Mouse (Mus musculus) 3T3-L1 (cell line): ENCODE measurements around the gene 1700028J19Rik.
"Not testable (repeated sequence)": the region's sequence is repeated elsewhere in the genome, so short reads cannot be mapped to it uniquely, and the experiment has no call there.

Experiments
- DNase-seq: peaks from one replicate; pipeline ENCODE4 v3.0.0-alpha.2; 2015; ENCODE audit warnings: low read depth, low spot score

The 1700028J19Rik gene

DNA sequence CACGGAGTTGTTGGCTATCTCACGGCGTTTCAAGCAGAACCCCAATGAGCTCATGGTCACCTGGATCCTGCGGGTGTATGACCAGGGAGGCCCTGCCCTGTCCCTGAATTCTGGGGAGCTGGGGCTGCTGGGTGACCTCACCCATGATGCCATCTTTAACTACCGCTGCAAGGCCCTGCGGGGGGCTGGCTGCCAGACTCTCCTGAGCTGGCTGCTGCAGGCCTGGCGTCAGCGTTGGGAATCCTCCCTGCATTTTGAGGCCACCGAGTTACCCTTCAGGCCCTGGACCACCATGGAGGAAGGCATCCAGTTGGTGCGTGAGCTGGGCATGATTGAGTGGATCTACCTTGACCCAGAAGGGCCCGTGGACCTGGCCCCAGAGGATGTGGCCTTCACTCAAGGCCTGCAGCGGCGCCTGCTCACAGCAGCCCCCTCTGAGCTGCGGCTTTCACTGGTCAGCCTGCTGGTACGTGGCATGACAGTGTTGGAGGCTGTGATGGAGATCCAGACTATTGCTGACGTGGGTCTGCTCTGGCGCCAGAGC lies 4.3 kb upstream of the 1700028J19Rik start:
- DNase-seq = not testable (repeated sequence)

DNA sequence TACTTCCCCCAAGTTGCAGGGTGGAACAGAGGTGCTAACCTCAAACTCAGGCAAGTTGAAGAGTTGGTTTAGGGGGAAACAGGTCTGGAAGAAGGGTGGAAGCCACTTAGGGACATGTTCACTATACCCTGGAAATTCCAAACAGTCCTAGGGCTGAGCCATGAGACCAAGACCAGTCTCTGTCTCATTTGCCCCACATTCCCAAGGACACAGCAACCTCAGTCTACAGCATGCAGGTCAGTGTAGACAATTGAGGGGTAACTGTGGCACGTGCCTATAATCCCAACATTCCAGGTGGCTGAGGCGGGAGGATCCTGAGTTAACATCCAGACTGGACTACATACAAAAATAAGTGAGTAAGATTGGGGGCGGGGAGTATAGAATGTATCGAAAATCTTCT lies 2.8 kb upstream of the 1700028J19Rik start:
- DNase-seq = no peak

DNA sequence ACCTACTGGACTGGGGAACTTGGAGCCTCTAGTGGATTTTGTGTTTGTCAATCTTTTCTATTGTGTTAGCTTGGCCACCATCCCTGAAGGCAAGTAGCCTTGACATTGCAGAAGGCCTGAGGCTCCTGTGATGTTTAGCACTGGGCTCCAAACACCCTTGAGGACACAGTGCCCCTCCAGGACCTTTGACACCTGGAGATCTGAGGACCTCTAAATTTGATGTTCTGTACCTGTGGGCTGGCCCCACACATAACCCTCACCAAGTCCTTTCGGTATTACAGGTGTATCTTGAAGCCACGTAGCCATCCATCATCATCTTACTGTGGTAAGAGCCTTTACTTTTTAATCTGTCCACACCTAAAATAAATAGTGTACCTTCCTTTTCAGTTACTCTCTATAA lies 1.5 kb upstream of the 1700028J19Rik start:
- DNase-seq = no peak

DNA sequence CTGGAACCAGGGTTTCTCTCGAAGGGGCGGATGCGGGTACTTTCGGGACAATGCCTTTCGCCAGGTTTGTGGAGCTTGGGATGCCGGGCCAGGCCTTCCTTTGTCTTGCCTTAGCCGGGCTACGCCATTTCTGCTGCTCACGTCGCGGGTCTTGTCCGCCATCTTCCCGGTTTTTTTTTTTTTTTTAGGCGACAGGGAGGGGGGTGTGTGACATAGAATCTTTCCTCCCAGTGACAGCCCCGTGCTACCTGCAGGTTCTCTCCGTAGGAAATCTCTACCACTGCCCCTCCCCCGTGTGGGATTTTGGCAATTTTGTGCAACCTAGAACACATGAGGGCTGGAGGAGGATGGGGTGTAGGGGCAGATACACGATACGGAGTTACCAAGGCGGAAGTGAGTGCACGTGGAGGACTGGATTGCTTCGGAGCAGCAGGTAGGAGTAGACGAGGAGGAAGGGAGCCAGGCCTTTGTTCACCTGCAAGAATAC lies 532 bp upstream of the 1700028J19Rik start:
- DNase-seq = peak; percentile 51

DNA sequence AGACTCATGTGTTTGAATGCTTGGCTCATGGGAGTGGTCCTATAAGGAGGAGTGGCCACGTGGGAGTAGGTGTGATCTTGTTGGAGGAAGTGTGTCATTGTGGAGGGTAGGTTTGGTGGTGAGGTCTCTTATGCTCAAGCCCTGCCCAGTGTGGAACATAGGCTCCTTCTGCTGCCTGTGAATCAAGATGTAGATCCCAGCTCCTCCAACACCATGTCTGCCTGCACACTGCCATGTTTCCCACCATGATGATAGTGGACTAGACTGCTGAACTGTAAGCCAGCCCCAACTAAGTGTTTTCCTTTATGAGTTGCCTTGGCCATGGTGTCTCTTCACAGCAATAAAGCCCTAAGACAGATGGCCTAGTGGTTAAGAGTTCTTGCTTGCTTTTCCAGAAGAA lies 2.4 kb downstream of the 1700028J19Rik start:
- DNase-seq = no peak

DNA sequence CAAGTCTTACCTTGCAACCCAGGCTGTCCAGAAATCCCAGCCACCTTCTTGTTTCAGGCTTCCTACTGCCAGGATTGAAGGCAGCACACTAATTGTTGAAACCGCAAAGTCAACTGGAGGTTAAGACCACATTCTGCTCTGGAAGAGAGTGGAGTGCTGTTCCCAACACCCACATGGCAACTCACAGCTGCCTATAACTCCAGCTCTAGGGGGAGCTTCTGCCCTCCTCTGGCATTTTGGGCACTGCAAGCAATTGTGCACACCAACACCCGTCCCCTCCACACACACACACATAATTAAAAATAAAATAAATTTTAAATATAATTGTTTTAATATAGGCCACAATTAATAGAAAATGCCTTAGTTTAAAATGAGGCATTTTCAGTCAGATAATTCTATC lies 5.3 kb downstream of the 1700028J19Rik start:
- no peak for DNase-seq

DNA sequence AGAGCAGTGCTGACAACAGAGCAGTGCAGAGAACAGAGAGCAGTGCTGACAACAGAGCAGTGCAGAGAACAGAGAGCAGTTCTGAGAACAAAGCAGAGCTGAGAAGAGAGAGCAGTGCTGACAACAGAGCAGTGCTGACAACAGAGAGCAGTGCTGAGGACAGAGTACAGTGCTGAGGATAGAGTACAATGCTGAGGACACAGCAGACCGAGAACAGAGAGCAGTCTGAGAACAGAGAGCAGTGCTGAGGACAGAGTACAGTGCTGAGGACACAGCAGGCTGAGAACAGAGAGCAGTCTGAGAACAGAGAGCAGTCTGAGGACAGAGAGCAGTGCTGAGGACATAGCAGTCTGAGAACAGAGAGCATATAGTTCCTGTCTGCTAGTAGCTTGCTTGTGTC lies 5.8 kb downstream of the 1700028J19Rik start:
- no peak for DNase-seq

DNA sequence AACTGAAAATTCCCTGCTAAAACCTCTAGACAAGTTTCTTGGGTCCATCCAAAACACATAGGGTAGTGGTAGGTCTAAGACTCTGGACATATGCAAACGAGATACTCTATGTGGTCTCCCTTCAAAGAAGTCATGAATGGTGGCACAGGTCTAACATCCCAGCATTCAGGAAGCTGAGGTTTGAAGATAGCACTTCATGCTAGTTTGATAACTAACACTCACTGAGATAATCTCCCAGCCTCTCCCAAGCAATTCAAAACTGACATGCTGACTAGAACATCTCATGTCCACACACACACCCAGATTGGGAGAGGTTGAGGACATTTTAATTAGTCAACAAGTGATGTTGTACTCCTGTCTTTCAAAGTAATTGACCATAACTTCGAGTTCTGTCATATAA lies 6.6 kb downstream of the 1700028J19Rik start:
- no peak for DNase-seq

DNA sequence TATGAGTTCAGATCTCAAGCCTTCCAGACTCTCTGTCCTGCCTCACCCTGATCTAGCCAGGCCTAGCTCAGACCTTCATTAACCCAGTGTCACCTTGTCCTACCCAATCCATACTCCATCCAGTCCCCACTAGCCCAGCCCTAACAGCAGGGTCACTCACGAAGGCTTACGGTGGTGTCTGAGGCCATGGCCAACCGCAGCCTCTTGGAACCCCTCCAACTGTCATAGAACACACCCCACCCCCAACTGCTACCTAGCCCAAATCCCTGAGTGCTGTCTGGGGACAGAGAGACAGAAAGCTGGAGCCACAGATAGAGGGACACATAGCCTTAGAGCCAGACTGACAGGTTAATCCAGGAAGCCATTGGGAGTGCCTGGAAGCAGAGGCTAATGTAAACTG lies 10.6 kb downstream of the 1700028J19Rik start, which contains the start of gene Gm36864:
Gene Gm36864 (plus strand): TSS at position 269 of the 400 bp plus-strand sequence.
- no peak for DNase-seq

DNA sequence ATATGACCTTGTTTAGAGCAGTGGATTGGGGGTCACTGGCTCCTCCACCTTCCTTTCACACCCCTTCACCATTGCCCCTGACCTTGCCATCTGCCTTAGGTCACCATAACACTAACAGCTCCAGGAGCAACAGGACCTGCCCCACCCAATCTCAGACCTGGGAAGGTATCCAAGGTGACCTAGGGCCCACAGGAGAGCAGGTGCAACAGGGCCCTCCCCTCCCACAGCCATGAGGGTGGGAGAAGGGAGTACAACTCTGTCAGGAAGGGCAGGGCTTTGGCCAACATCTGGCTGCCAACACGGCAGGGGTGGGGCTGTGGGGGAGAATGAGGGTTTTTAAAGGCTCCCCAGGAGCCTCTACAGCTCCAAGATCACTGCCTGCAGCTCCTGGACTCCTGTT lies 21.4 kb downstream of the 1700028J19Rik start, which contains the start of gene Klk1:
Gene Klk1 (plus strand): TSS at position 285 of the 400 bp plus-strand sequence.
- DNase-seq = no peak

DNA sequence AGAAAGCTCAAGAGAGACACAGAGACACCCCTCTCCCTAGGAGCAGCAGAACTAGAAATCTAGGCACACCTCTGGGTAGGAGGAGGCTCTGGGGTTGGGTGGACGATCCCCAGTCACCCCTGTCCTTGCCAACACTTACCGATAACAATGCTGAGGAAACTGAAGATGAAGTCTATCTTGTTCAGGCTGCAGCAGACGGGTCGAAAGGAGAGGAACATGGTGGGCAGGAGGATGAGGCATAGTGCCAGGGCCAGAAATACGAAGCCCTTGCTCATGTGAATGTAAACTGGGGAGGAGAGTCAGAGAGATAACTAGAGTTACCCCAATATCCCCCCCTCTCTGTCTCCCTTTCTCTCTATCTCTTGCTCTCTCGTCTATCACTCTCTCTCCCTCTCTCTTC lies 24.2 kb downstream of the 1700028J19Rik start:
- DNase-seq = not testable (repeated sequence)

DNA sequence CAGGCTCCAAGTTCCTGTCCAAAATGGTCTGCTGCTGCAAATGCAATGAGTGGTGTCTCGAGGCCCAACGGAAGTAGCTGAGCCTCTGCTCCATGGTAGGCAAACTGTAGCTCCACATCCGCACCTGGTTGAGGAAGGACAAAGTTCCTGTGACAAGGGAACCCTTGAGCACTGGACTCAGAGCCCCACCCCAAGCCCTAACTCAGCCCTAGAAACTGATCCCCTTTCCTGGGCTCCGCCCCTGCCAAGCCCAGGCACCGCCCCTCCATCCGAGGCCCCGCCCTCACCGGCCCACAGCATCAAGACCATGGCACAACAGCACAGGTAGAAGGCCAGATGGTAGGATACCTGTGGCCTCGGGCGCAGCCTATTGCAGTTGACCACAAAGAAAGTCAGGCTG lies 24.9 kb downstream of the 1700028J19Rik start:
- DNase-seq = not testable (repeated sequence)

DNA sequence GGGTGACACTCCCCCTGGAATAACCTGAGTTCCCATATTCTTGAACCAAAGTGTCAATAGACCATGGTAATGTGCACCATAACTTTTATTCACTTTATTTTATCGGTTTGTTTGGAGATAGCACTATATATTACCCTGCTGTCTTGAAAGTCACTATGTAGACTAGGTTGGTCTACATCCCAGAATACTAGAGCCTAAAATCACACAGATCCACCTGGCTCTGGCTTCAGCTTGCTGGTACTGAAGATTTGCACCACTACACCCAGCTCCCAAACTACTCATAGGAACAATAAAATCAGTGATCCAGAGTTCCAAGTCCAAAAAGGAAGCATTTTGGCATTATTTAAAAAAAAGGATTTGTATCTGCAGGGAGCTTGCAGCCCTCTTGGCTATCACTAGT lies 30.9 kb downstream of the 1700028J19Rik start, which contains the start of gene Klk1b5:
Gene Klk1b5 (plus strand): TSS at position 301 of the 400 bp plus-strand sequence.
- no peak for DNase-seq

DNA sequence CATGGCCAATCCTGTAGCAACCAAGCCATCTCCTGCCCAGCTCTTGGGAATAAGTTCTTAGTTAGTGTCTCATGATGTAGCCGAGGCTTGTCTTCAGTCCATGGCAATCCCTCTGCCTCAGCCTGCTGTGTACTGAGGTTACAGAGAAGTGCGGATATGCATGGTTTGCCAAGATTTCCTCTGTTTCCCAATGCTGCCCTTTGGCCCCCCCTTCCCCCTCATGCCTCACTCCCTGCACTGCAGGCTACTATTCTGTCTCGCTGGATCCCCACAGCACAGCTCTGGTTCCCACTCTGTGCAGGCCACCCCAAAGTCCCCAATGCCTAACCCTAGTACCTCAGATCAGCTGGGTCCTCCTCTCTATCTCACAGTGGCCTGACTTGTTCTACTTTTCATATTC lies 38.2 kb downstream of the 1700028J19Rik start:
- no peak for DNase-seq

DNA sequence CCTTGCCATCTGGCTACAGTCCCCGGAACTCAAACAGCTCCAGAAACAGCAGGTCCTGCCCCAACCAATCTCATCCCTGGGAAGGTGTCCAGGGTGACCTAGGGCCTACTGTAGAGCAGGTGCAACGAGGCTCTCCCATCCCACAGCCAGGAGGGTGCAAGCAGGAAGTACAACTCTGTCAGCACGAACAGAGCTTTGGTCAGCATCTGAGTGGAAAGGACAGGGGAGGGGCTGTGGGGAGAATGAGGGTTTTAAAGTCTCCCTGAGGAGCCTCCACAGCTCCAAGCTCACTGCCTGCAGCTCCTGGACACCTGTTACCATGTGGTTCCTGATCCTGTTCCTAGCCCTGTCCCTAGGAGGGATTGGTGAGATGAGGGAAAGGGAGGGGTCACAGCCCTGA lies 39.4 kb downstream of the 1700028J19Rik start, which contains the start of gene Klk1b4:
Gene Klk1b4 (plus strand): TSS at position 301 of the 400 bp plus-strand sequence.
- not testable (repeated sequence) for DNase-seq

DNA sequence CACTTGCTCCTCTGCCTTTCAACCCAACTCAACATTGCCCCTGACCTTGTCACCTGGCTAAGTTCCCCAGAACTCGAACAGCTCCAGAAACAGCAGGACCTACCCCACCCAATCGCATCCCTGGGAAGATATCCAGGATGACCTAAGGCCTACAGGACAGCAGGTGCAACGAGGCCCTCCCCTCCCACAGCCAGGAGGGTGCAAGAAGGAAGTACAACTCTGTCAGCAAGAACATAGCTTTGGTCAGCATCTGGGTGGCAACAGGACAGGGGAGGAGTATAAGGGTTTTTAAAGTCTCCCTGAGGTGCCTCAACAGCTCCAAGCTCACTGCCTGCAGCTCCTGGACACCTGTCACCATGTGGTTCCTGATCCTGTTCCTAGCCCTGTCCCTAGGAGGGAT lies 48.6 kb downstream of the 1700028J19Rik start, which contains the start of gene Klk1b3:
Gene Klk1b3 (plus strand): TSS at position 301 of the 400 bp plus-strand sequence.
- DNase-seq = no peak

DNA sequence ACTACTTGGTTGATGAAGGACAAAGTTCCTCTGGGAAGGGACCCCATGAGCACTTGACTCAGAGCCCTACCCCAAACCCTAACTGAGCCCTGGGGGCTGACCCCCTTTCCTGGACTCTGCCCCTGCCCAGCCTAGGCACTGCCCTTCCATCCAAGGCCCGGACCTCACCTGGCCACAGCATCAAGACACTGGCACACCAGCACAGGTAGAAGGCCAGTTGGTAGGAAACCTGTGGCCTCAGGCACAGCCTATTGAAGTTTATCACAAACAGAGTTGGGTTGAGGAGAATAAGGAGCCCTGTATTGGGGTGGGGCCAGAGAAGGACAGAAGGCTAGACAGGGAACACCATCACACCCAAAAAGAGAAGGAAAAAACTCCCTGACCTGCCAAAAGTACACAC lies 53.0 kb downstream of the 1700028J19Rik start:
- DNase-seq = not testable (repeated sequence)

DNA sequence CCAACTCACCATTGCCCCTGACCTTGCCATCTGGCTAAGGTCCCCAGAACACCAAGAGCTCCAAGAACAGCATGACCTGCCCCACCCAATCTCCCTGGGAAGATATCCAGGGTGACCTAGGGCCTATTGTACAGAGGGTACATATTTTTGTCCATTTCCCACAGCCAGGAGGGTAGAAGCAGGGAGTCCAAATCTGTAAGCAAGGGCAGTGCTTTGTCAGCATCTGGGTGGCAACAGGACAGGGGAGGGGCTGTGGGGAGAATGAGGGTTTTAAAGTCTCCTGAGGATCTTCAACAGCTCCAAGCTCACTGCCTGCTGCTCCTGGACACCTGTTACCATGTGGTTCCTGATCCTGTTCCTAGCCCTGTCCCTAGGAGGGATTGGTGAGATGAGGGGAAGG lies 58.6 kb downstream of the 1700028J19Rik start, which contains the start of gene Klk1b24:
Gene Klk1b24 (plus strand): TSS at position 301 of the 400 bp plus-strand sequence.
- not testable (repeated sequence) for DNase-seq

DNA sequence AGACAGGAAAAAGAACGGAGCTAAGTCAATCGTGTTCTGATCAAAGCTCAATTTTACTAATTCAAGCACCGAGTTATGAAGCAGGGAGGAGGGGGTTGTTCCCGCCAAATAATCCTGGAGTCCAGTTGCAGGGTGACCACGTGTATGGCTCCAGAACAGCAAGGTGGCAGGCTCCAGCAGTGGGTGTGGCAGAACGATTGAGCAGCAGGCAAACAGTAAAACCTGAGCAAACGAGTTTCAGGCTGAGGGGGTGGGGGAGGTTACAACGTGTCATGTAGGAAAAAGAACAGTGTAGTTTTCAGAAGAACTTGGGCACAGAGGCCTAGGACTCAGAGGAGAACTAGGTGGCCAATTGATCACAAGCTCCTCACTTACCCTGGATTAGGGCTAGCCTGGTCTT lies 60.0 kb downstream of the 1700028J19Rik start:
- not testable (repeated sequence) for DNase-seq
